Mouse (Mus musculus) CH12.LX (cell line): ENCODE results near the gene Kit. TPM values are rescaled to one million over a fixed set of nuclear protein-coding genes. Genes with fewer than 3 reads are reported as not detected.

Experiments
- DNase-seq: peaks from one replicate; pipeline ENCODE4 v3.0.0-alpha.2; 2013; ENCODE audit errors: extremely low read depth
- H3K27ac ChIP-seq: 2 replicates; pipeline ENCODE4 v1.5.1; 2012; ENCODE audit warnings: low read depth, mild to moderate bottlenecking, control low read depth, moderate library complexity; ENCODE audit not compliant: insufficient read depth
- H3K27me3 ChIP-seq: replicated peaks from 2 replicates; pipeline ENCODE3; 2012; ENCODE audit warnings: inconsistent platforms
- H3K36me3 ChIP-seq, 2 experiments: replicated peaks in 1 of 2; 2 replicates each; pipeline versions ENCODE3 to v1.6.1; 2012; ENCODE audit warnings: inconsistent platforms in 1 of 2, low read length in 1 of 2, mild to moderate bottlenecking in 1 of 2, mixed read lengths in 1 of 2, moderate library complexity in 1 of 2; ENCODE audit not compliant: control insufficient read depth in 1 of 2, insufficient read depth in 1 of 2
- H3K4me1 ChIP-seq, 2 experiments: 2 replicates each; pipeline ENCODE4 v1.6.1; 2012; ENCODE audit warnings: inconsistent platforms in 1 of 2, moderate library complexity in 1 of 2; ENCODE audit not compliant: insufficient read depth in 2 of 2, control insufficient read depth in 1 of 2
- H3K4me2 ChIP-seq: 2 replicates; pipeline ENCODE4 v1.6.1; 2012; ENCODE audit warnings: low read depth, mild to moderate bottlenecking, control low read depth; ENCODE audit not compliant: poor library complexity, insufficient read depth, severe bottlenecking
- H3K4me3 ChIP-seq, 3 experiments: fragments of 150-350 bp in 1 of 3; sonication (generic) in 1 of 3; replicated peaks in 1 of 3; 2 replicates each; pipeline versions ENCODE3 to v1.5.1; 2011 to 2012; ENCODE audit warnings: low read depth in 2 of 3, low read length in 2 of 3, mild to moderate bottlenecking in 2 of 3, moderate library complexity in 2 of 3, control low read depth in 1 of 3, improper control_type of control experiment in 1 of 3, inconsistent platforms in 1 of 3, mixed read lengths in 1 of 3; ENCODE audit not compliant: poor library complexity in 1 of 3
- H3K79me2 ChIP-seq: replicated peaks from 2 replicates; pipeline ENCODE4 v1.6.1; 2012; ENCODE audit warnings: mild to moderate bottlenecking, moderate library complexity; ENCODE audit not compliant: control insufficient read depth, poor library complexity, insufficient read depth, severe bottlenecking; ENCODE audit errors: extremely low read depth
- H3K9ac ChIP-seq: 2 replicates; pipeline ENCODE4 v1.6.1; 2012; ENCODE audit warnings: low read depth, mild to moderate bottlenecking, control low read depth, moderate library complexity; ENCODE audit not compliant: insufficient read depth
- H3K9me3 ChIP-seq: replicated peaks from 2 replicates; pipeline ENCODE3; 2012; ENCODE audit warnings: low read length, inconsistent platforms, mixed read lengths
- ETS1 ChIP-seq: conservative IDR thresholded peaks from 2 replicates; pipeline ENCODE4 v1.6.1; 2012; ENCODE audit warnings: low read depth, mild to moderate bottlenecking, inconsistent platforms, low read length, improper control_type of control experiment, moderate library complexity
- HCFC1 ChIP-seq: IDR thresholded peaks from 2 replicates; pipeline ENCODE4 v1.6.1; 2012; ENCODE audit warnings: low read depth, mild to moderate bottlenecking, inconsistent platforms, low read length, improper control_type of control experiment
- IRF4 ChIP-seq: IDR thresholded peaks from 2 replicates; pipeline ENCODE4 v1.6.1; 2014; ENCODE audit warnings: low read depth, mild to moderate bottlenecking, inconsistent platforms, low read length, improper control_type of control experiment
- KAT2A ChIP-seq: IDR thresholded peaks from 2 replicates; pipeline ENCODE4 v1.6.1; 2012; ENCODE audit warnings: low read length, improper control_type of control experiment, inconsistent platforms; ENCODE audit not compliant: insufficient replicate concordance
- MAFK ChIP-seq: IDR thresholded peaks from 2 replicates; pipeline ENCODE4 v1.6.1; 2011; ENCODE audit warnings: low read length, improper control_type of control experiment; ENCODE audit not compliant: insufficient replicate concordance
- MEF2A ChIP-seq: IDR thresholded peaks from 2 replicates; pipeline ENCODE4 v1.6.1; 2014; ENCODE audit warnings: low read depth, mild to moderate bottlenecking, inconsistent platforms, low read length, improper control_type of control experiment, borderline replicate concordance
- MXI1 ChIP-seq: IDR thresholded peaks from 2 replicates; pipeline ENCODE4 v1.6.1; 2011; ENCODE audit warnings: mild to moderate bottlenecking, low read depth, low read length, improper control_type of control experiment
- RCOR1 ChIP-seq: conservative IDR thresholded peaks from 2 replicates; pipeline ENCODE4 v1.6.1; 2012; ENCODE audit warnings: low read depth, mild to moderate bottlenecking, inconsistent platforms, low read length, improper control_type of control experiment
- UBTF ChIP-seq: IDR thresholded peaks from 2 replicates; pipeline ENCODE4 v1.6.1; 2012; ENCODE audit warnings: low read depth, mild to moderate bottlenecking, inconsistent platforms, low read length, improper control_type of control experiment, moderate library complexity
- USF1 ChIP-seq: IDR thresholded peaks from 2 replicates; pipeline ENCODE4 v1.6.1; 2014; ENCODE audit warnings: low read depth, mild to moderate bottlenecking, inconsistent platforms, low read length, improper control_type of control experiment
- ZC3H11A ChIP-seq: IDR thresholded peaks from 2 replicates; pipeline ENCODE4 v1.6.1; 2012; ENCODE audit warnings: low read depth, mild to moderate bottlenecking, inconsistent platforms, low read length, improper control_type of control experiment
- ZMIZ1 ChIP-seq: IDR thresholded peaks from 2 replicates; pipeline ENCODE4 v1.6.1; 2012; ENCODE audit warnings: low read depth, mild to moderate bottlenecking, inconsistent platforms, low read length, improper control_type of control experiment
- ZNF384 ChIP-seq: IDR thresholded peaks from 2 replicates; pipeline ENCODE4 v1.6.1; 2012; ENCODE audit warnings: low read depth, low read length, improper control_type of control experiment, inconsistent platforms
- dilution Hi-C: fragments of 300-500 bp; cut with MboI; formaldehyde crosslinking; loops from 2 replicates; pipeline ENCODE4 v1.14.3; 2020; ENCODE audit warnings: low sequenced_read_pairs; ENCODE audit not compliant: extremely low pct_unique_long_range_greater_than_20kb, extremely low pct_ligation_motif_present
- in situ Hi-C: fragments of 300-500 bp; cut with MboI; formaldehyde crosslinking; loops from 3 replicates; pipeline ENCODE4 v1.14.3; 2019; ENCODE audit warnings: low sequenced_read_pairs, low pct_ligation_motif_present, low pct_unique_long_range_greater_than_20kb, mixed read lengths
- polyA plus RNA-seq: library from polyadenylated mRNA; unstranded; fragments of >175 nt; gene quantifications from 2 replicates; pipeline ENCODE4 v1.2.1, GENCODE M21; 2012; ENCODE audit warnings: low read depth; ENCODE audit not compliant: insufficient read length
- total RNA-seq, 2 experiments: library from RNA; depleted of rRNA; stranded (reverse); fragments of 300-350 nt in 1 of 2; fragments of >200 nt in 1 of 2; gene quantifications; 2 replicates each; pipeline ENCODE4 v1.2.3; 2012 to 2014

The Kit gene
- total and polyA plus RNA-seq, 3 experiments: 0.13 to 0.64 TPM; not detected in 1

DNA sequence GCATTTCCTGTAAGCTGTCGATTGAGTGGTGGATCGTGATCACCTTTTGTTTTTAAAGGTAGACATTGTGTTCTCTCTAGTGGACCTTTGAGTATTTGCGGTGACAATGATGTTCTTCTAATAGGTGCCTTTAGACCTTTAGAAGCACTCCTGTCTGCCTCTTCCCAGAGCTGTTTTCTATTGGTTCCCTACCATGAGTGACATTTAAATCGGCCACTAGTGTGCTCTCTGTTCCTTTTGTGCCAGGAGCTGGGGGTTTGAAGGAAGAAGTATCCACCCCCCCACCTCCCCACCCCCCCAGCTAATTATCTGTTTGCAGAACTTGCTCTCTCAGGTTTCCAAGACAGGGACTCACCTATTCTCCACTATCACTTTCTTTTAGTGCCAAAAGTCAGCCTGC lies 13.1 kb downstream of the Kit start:
- peaks cover 0 to 8% of the 10 kb centered on the region in 2 experiments; a peak in 2 of 4 replicates for H3K4me1 ChIP-seq

DNA sequence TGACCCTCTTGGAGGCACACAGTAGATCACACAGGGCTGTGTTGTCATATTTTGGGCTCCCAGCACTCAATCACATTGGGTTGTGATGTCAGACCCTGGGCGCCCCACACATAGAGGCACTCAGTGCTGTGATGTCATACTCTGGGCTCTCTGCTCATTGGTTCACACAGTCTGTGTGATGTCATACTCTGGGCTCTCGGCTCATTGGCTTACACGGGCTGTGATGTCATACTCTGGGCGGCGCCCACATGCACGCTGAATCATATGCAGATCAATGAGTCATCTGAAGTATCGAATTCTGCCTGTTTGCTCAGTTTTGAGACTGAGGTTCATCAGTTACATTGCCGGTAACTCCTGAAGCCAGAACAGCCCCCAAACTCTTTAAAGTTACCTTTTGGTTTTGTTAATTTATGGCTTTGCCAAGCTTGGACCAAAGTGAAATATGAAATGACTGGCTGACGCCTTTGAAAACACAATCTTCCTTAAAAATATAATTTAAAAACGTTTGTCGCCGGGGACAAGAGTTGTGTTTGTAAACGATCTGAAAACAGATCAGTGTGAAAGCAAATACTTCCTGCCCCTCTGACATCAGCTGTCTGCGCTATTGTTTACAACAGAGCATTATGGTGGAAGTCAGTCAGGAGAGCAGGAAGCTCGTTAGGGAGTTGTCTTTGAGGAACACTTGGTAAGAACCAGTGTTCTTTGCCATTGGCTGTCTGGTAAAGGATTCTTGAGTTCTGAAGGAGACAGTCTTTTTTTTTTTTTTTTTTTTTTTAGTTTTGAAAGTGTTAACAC lies 15.0 kb downstream of the Kit start:
- H3K9me3 ChIP-seq: peaks cover 31% of the 10 kb centered on the region
- H3K36me3 ChIP-seq: no peaks in the 10 kb centered on the region
- no peak overlapping the region for H3K4me3 ChIP-seq
- dilution Hi-C loops (no loop called here), in situ Hi-C loops (no loop called here)
- TF ChIP-seq ZNF384 (no peak), ZMIZ1 (no peak), IRF4 (no peak), UBTF (no peak), MAFK (no peak), ZC3H11A (no peak), MEF2A (no peak)
- H3K79me2 ChIP-seq: no peaks in the 10 kb centered on the region
- peaks cover 0 to 8% of the 10 kb centered on the region in 2 experiments; a peak in 2 of 4 replicates for H3K4me1 ChIP-seq
- H3K27ac ChIP-seq: no peak overlapping the region
- no peak overlapping the region for H3K9ac ChIP-seq
- no peak overlapping the region for H3K4me2 ChIP-seq
- DNase-seq: no peak
- no peaks in the 10 kb centered on the region for H3K27me3 ChIP-seq

More for the DNA sequence above, 13.1 kb downstream of the Kit start:
- no peak overlapping the region for H3K4me3 ChIP-seq
- TF ChIP-seq RCOR1 (no peak), KAT2A (no peak), USF1 (no peak), MXI1 (no peak)
- TF ChIP-seq, all 38 proteins: peak for 0
- in situ Hi-C loops: no loop called here
- Histone ChIP-seq H3K27ac (no peak overlapping the region), H3K27me3 (no peaks in the 10 kb centered on the region), H3K9ac (no peak overlapping the region), H3K4me2 (no peak overlapping the region), H3K9me3 (peaks cover 23% of the 10 kb centered on the region), H3K79me2 (no peaks in the 10 kb centered on the region), H3K36me3 (no peaks in the 10 kb centered on the region)
- no peak for DNase-seq
- dilution Hi-C loops: no loop called here

DNA sequence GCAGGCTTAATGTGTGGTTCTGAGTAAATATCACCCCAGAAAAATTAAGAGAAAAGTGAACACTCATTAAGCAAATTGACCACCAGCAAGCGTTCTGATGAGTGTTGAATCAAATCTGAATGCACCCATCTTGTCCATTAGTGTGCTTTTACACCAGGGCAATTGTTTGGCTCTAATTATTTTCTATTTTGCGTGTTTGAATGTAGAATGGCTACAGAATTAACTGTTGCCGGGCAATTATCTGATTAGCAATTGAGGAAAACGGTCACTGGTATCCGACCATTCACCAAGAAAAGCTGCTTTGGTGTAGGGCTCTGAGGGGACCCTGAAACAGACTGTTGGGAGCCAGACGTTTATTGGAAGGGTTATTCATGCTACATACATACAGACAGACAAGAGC lies 16.2 kb downstream of the Kit start:
- no peaks in the 10 kb centered on the region for H3K27me3 ChIP-seq
- no peak overlapping the region for H3K9ac ChIP-seq
- H3K4me3 ChIP-seq: no peak overlapping the region
- no peaks in the 10 kb centered on the region for H3K36me3 ChIP-seq
- H3K4me1 ChIP-seq: peaks cover 0 to 8% of the 10 kb centered on the region in 2 experiments; a peak in 2 of 4 replicates
- H3K79me2 ChIP-seq: no peaks in the 10 kb centered on the region
- dilution Hi-C loops: no loop called here
- no peak for DNase-seq
- no peak overlapping the region for H3K4me2 ChIP-seq
- no peak for TF ChIP-seq MAFK
- no peak for TF ChIP-seq ETS1
- no peak for TF ChIP-seq HCFC1
- TF ChIP-seq USF1: no peak
- TF ChIP-seq KAT2A: no peak
- TF ChIP-seq IRF4: no peak
- TF ChIP-seq, all 38 proteins: peak for 0
- Histone ChIP-seq H3K9me3 (peaks cover 36% of the 10 kb centered on the region), H3K27ac (no peak overlapping the region)
- in situ Hi-C loops: no loop called here
